Mouse (Mus musculus) layer of hippocampus, adult 9-10 months (tissue): ENCODE measurements around the gene 4930568D16Rik.
A peak's percentile ranks its signal among the peaks of the same experiment; 100 is the strongest.

Experiments
- DNase-seq: peaks from one replicate; pipeline ENCODE4 v3.0.0; 2022; ENCODE audit warnings: low spot score

Gene 4930568D16Rik

DNA sequence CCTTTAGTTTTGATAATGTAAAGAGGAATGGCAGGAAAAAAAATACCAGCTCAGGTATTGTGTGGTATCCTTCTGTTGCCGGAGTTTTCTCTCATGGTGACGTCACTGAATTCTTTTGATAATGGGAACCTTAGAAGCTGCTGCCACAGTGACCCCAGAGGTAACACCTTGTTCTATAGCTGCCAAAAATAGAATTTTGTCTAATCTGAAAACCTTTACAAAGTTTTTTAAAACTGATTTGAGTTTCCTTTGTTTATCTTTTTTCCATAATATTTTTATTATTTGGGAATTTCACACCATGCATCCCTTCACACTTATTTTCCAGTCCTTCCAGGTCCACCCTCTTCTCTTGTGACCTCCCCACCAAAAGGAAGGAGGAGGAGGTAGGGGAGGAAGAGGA, at the start of gene 4930568D16Rik:
Gene 4930568D16Rik, minus strand, starts transcription at position 101 of the 400 bp plus-strand sequence.
- DNase-seq, result no peak

GRCm38 (mm10) chr2:35417231-35417630, 49.7 kb upstream of the 4930568D16Rik start:
- no peak for DNase-seq

DNA sequence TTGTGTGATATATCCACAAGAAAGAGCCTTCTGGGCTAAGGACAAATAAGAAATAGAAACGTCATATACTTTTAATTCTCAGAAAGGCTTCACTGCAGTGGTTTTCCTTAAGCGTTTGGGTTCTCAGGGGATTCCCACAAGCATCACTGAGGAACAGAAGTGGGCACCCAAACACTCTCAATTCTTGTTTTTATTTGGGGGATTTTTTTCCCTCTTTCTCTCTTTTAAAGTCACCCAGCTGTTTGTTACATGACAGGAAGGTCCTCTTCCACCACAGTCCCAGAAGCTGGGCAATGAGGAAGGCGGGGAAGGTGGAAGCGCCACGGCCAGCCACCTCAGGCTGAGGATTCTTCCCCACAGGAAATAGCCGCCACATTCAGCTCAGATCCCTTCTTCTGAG, 48.9 kb upstream of the 4930568D16Rik start:
- no peak for DNase-seq

GRCm38 (mm10) chr2:35412810-35413209, 45.3 kb upstream of the 4930568D16Rik start:
- no peak for DNase-seq

DNA sequence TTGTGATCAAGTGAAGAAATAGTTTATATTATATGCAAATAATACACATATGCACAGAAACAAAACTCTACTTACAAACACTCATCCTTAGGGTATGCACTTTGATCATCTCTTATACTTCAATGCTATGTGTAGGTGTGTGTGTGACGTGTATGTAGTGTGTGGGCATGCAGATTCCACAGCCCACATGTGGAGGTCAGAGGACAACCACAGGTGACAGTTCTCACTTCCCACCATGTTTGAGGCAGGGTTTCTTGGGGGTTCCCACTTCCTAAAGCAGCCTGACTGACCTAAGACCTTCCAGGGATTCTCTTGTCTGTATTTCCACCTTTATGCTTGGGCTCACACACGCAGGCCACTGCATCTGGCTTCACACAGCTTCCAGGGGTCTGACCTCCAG, 44.7 kb upstream of the 4930568D16Rik start:
- DNase-seq, result no peak

GRCm38 (mm10) chr2:35411640-35412190, 44.2 kb upstream of the 4930568D16Rik start:
- no peak for DNase-seq

DNA sequence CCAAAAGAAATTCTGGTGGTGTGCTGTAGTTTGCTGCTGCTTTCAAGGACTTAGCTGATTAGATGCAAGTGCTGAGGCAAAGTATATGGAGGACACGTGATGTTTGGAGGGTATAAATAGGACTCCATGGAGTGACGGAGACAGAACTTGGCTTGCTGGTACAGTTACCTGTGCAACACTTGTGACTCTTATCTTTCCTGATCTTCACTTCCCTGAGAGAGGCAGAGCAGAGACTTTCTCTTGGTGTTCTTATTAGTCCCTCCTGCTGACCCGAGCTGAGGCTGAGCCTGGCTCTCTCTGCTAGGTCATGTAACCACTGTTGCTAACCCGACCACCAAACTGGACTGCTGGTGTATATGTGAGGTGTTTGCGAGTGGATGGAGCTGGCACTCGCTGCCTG, 41.9 kb upstream of the 4930568D16Rik start:
- no peak for DNase-seq

- no peak for DNase-seq
These were observed 41.0 kb upstream of the 4930568D16Rik start for GRCm38 (mm10) chr2:35408409-35409110.

- no peak for DNase-seq
These were observed 40.3 kb upstream of the 4930568D16Rik start for GRCm38 (mm10) chr2:35407878-35408277.

DNA sequence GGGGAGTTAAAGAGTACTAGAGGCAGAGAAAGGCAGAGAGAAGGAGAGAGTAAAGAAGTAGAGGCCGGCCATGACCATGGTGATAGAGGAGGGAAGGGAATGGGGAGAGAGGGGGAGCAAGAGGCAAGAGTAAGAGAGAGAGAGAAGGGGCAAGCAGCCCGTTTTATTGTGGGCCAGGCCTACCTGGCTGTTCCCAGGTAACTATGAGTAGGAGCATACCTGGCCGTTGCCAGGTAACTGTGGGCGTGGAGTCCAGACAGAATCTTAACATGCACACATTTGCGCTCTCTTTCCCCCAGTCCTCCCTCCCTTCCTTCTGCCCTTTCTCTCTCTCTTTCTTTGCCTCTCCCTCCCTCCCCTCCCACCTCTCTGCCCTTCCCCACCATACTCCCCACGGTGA, 39.7 kb upstream of the 4930568D16Rik start:
- DNase-seq, result no peak

DNA sequence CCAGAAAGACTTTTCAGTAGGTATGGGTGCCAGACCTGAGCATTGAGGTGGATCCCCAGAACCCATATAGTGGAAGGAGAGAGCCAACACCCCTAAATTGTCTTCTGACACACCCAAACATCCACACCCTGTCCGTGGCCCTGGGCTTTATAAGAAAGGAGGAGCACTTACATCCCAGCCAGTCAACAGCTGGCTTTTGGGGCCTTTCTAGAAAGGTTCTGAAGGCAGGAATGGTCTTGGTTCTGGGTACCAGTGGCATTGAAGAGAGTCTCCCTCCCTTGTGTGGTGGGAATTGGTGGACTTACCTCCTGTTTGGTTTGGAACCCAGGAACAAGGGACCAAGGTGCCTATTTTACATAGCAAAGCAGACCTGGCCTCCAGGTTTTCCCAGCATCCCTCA, 39.1 kb upstream of the 4930568D16Rik start:
- no peak for DNase-seq

- DNase-seq, result no peak
These were observed 34.9 kb upstream of the 4930568D16Rik start for GRCm38 (mm10) chr2:35402391-35402790.

GRCm38 (mm10) chr2:35400739-35401138, 33.2 kb upstream of the 4930568D16Rik start:
- DNase-seq, result no peak

DNA sequence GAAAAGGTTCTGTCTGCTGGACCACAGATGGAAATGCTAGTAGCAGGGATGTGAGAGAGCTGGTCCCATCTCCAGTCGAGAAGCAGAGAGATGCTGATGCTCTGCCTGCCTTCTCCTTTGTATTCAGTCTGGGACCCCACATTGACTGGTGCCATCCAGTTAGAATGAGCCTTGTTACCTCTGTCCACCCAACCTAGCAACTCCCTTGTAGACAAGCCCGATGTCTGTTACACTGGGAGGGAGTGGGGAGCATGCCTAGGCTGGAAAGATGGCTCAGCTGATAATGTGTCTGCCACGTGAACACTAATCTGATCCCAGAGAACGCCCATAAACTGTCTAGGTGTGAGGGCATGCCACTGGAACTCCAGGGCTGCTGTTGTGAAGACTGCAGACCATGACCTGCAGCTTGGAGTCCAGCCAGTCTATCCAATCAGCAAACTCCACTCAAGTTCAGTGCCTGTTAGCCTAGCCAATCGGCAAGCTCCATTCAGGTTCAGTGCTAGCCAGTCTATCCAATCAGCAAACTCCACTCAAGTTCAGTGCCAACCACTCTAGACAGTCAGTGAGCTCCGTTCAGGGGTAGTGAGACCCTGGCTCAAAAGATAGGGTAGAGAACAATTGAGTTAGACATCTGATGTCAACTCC, 30.8 kb upstream of the 4930568D16Rik start:
- no peak for DNase-seq

DNA sequence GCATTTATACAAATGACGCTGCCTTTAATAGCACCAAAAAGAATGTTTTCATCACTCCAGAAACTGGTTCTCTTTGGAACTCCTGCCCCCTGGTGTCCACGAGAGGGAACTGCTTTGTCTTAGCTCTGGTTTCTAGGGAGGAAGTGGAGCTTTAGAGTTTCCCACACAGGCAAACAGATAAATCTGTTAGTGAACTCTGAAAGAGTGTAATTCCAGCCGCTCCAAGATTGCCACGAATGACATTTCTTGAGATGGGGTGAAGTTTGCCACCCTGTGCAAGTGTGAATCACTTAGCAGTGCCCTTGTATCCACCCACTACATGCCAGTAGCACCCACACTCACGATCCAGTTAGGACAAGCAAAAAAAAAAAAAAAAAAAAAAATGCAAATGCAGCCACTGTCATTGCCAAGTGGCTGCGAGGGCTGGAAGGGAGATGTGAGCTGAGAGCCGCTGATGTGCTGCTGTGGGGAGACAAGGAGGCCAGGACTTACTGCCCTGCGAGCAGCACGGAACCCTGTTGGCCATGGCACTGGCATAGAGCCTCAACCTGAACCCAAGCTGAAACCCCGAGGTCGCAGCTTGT, 30.2 kb upstream of the 4930568D16Rik start:
- peak; percentile 71 for DNase-seq

DNA sequence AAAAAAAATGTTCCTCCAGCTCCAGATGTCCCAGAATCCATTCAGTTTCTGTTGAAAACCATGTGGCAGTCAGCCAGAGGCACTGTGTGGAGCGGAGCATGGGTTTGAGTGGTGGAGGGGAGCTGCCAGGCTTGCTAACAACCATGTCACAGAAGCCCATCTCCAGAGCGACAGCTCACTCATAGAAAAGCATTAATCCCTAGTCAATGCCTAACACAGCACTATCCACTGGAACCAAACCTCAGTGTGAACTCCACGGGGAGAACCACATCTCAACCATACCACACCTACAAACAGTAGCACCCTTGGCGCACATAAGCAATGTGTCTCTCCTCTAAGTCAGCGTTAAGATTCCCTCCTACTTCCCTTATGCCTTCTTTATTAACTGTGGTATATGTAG, 29.6 kb upstream of the 4930568D16Rik start, which contains the start of gene 4930402F06Rik:
Gene 4930402F06Rik, minus strand, starts transcription at position 80 of the 400 bp plus-strand sequence.
- no peak for DNase-seq

- DNase-seq, result no peak
These were observed 17.9 kb upstream of the 4930568D16Rik start for GRCm38 (mm10) chr2:35385441-35385871.

DNA sequence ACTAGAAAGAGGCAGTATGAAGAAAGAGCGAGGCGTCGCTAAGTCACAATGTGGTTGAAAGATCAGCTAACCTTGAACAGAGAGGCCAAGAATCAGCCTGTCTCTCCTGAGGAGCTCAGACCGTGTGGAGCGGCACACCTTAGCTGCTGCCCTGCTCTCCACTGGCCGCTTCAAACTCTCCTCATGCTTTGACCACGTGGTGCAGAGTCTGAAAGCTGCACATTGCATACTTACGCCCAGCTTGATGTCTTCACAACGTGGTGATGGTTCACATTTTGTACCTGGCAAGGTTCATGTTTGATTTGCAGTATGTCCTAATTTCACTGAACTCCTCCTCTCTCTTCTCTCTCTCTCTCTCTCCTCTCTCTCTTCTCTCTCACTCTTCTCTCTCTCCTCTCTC, 11.8 kb upstream of the 4930568D16Rik start:
- no peak for DNase-seq

DNA sequence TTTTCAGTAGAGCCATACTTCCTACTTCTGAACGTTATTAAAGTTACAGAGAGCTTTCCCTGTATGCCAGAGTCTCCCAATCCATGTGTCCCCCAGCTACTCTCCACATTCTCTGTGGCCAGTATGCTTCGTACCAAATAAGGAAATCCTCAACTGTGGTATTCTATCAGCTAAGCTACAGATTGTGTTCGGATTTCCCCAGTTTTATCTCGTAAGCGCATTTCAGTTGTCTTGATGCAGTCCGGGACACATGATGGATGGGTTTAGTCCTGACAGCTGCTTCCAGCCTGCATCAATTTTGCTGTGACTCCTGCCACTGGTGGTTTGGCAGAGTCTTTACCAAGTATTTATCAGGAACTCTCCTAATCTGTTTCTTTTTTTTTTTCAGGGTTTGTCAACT, 10.1 kb upstream of the 4930568D16Rik start:
- DNase-seq, result no peak

DNA sequence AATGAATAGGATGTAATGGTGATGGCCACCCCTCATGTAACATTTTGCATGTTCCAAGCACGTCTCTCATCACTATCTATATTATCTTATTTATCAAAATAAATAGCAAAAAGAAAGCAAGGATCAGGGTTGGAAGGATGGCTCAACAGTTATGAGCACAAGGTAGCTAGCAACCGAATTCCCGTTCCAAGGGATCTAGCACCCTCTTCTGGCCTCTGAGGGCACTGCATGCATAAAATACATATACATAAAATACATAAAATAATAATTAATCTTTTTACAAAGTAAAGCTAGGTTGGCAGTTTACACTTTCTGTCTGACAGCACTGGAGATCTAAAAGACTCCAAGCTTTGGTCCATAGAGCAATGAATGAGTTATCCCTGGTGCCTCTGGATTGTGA, 5.5 kb upstream of the 4930568D16Rik start:
- DNase-seq, result no peak

- no peak for DNase-seq
These were observed 3.2 kb upstream of the 4930568D16Rik start for GRCm38 (mm10) chr2:35370686-35371085.

- no peak for DNase-seq
These were observed 18.3 kb downstream of the 4930568D16Rik start for GRCm38 (mm10) chr2:35349184-35349583.

- no peak for DNase-seq
These were observed 21.5 kb downstream of the 4930568D16Rik start for GRCm38 (mm10) chr2:35345984-35346383.
